Mouse (Mus musculus): ENCODE measurements at regions not wholly inside any gene's neighbourhood (a gene's known extent, or its start where the extent isn't known, plus 50 kb on each side); places are given as distances from the start of the nearest gene placed in this dataset.

- no peaks in the 10 kb centered on the region for H3K27me3 ChIP-seq (ENCODE audit: control insufficient read depth in 1 of 2, insufficient read depth in 2 of 2, low read length in 2 of 2)
- no peak overlapping the region for H3K9ac ChIP-seq (ENCODE audit: control insufficient read depth, low read depth, low read length, poor library complexity, severe bottlenecking)
- TF ChIP-seq ELF1 (IDR thresholded peaks at IDR 0.05; ENCODE audit: low read depth, low read length), result no peak
- TF ChIP-seq ZNF384 (IDR thresholded peaks at IDR 0.05; ENCODE audit: low read depth, low read length), result no peak
- TF ChIP-seq MAX (IDR thresholded peaks at IDR 0.05; ENCODE audit: low read length), result no peak
- no peak for TF ChIP-seq EP300 (IDR thresholded peaks at IDR 0.05; ENCODE audit: low read depth in 1 of 2, low read length in 2 of 2)
- no peak for TF ChIP-seq ETS1 (IDR thresholded peaks at IDR 0.05; ENCODE audit: low read depth, low read length)
- no peak for TF ChIP-seq ZMIZ1 (IDR thresholded peaks at IDR 0.05; ENCODE audit: low read depth, low read length)
- no peak for TF ChIP-seq CHD2 (IDR thresholded peaks at IDR 0.05; ENCODE audit: low read length)
- TF ChIP-seq JUND (IDR thresholded peaks at IDR 0.05; ENCODE audit: low read depth, low read length), result no peak
- no peak for TF ChIP-seq SMC3 (IDR thresholded peaks at IDR 0.05; ENCODE audit: low read depth, low read length)
- no peak for TF ChIP-seq KAT2A (conservative IDR thresholded peaks at IDR 0.05; ENCODE audit: low read depth, low read length)
- no peaks in the 10 kb centered on the region for H3K79me2 ChIP-seq (ENCODE audit: control insufficient read depth, insufficient read depth, low read length, poor library complexity)
- H3K9me3 ChIP-seq (replicated peaks; ENCODE audit: insufficient read depth, low read length), result no peaks in the 10 kb centered on the region
- DNase-seq (ENCODE audit: low read depth, low spot score), result no peak
- no peaks in the 10 kb centered on the region for H3K4me1 ChIP-seq (ENCODE audit: control insufficient read depth in 1 of 2, insufficient read depth in 2 of 2, low read length in 2 of 2)
- H3K27ac ChIP-seq (ENCODE audit: control insufficient read depth, low read depth, low read length), result no peak overlapping the region
- no peaks in the 10 kb centered on the region for H3K36me3 ChIP-seq (ENCODE audit: control insufficient read depth in 1 of 2, insufficient read depth in 2 of 2, low read length in 2 of 2)
- no peak overlapping the region for H3K4me3 ChIP-seq (ENCODE audit: control insufficient read depth in 1 of 2, insufficient read depth in 1 of 2, low read depth in 2 of 2, low read length in 2 of 2)
Observed at GRCm38 (mm10) chr8:88022776-88023385, 63.5 kb upstream of the Zfp423 start.

- Histone ChIP-seq H3K36me3 (ENCODE audit: control insufficient read depth in 1 of 2, insufficient read depth in 2 of 2, low read length in 2 of 2) (no peaks in the 10 kb centered on the region), H3K27ac (ENCODE audit: control insufficient read depth, low read depth, low read length) (no peak overlapping the region), H3K9ac (ENCODE audit: control insufficient read depth, low read depth, low read length, poor library complexity, severe bottlenecking) (no peak overlapping the region), H3K9me3 (replicated peaks; ENCODE audit: insufficient read depth, low read length) (no peaks in the 10 kb centered on the region), H3K27me3 (ENCODE audit: control insufficient read depth in 1 of 2, insufficient read depth in 2 of 2, low read length in 2 of 2) (no peaks in the 10 kb centered on the region), H3K79me2 (ENCODE audit: control insufficient read depth, insufficient read depth, low read length, poor library complexity) (no peaks in the 10 kb centered on the region), H3K4me1 (ENCODE audit: control insufficient read depth in 1 of 2, insufficient read depth in 2 of 2, low read length in 2 of 2) (no peaks in the 10 kb centered on the region), H3K4me3 (ENCODE audit: control insufficient read depth in 1 of 2, insufficient read depth in 1 of 2, low read depth in 2 of 2, low read length in 2 of 2) (no peak overlapping the region)
- no peak for TF ChIP-seq MYC (IDR thresholded peaks at IDR 0.05; ENCODE audit: low read depth, low read length)
- no peak for TF ChIP-seq GATA1 (IDR thresholded peaks at IDR 0.05; ENCODE audit: low read depth, low read length)
- TF ChIP-seq MEF2A (IDR thresholded peaks at IDR 0.05; ENCODE audit: extremely low read depth, insufficient replicate concordance, low read depth, low read length, poor library complexity, severe bottlenecking), result no peak
- TF ChIP-seq MAZ (IDR thresholded peaks at IDR 0.05; ENCODE audit: low read depth, low read length), result no peak
- no peak for TF ChIP-seq ZKSCAN1 (IDR thresholded peaks at IDR 0.05; ENCODE audit: low read depth, low read length)
- no peak for TF ChIP-seq JUND (IDR thresholded peaks at IDR 0.05; ENCODE audit: low read depth, low read length)
- TF ChIP-seq TCF12 (IDR thresholded peaks at IDR 0.05; ENCODE audit: low read depth, low read length), result no peak
- no peak for TF ChIP-seq NRF1 (IDR thresholded peaks at IDR 0.05; ENCODE audit: insufficient read depth, low read depth, low read length, poor library complexity, severe bottlenecking)
- no peak for DNase-seq (ENCODE audit: low read depth, low spot score)
Observed at GRCm38 (mm10) chr8:88019243-88020115, 60.1 kb upstream of the Zfp423 start.

Data from MEL (cell line).